Mouse (Mus musculus) E14TG2a.4 (cell line): Measurements from ENCODE around the gene Hspd1.

Experiments used
- CTCF ChIP-seq: conservative IDR thresholded peaks from 2 replicates; pipeline ENCODE4 v1.5.1; 2014; ENCODE audit warnings: low read length
- NANOG ChIP-seq: IDR thresholded peaks from 2 replicates; pipeline ENCODE4 v1.6.1; 2014; ENCODE audit warnings: borderline replicate concordance, low read length, mixed read lengths

- TF ChIP-seq CTCF (no peak), NANOG (no peak)
These were observed 26.3 kb downstream of the Hspd1 start for GRCm38 (mm10) chr1:55061772-55062171.
